Mouse (Mus musculus): ENCODE results near the gene Elfn2.

Elfn2 gene

GRCm38 (mm10) chr15:78718290-78719250 is at the start of gene Elfn2:
TSS of gene Elfn2 (minus strand) at chr15:78718771.
- DNase-seq (ENCODE audit: low spot score), result peak; percentile 46

DNA sequence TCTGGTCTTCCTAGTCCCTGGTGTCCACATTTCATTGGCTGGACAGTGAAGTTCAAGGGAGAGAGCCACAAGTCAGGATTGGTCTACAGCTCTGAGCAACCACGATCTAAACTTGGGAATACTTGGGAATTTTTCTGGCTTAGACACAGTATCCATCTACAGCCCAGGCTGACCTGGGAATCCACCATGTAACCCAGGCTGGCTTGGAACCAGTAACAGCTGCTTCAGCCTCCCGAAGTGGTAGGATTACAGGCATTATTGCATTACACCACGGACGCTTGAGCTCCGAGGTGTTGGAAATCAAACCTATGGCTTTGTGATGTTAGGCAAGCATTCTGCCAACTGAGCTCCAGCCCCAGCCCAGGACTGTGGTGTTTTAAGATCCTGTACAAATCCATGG is 45.1 kb upstream of the Elfn2 start:
- no peak for DNase-seq (ENCODE audit: low spot score)

DNA sequence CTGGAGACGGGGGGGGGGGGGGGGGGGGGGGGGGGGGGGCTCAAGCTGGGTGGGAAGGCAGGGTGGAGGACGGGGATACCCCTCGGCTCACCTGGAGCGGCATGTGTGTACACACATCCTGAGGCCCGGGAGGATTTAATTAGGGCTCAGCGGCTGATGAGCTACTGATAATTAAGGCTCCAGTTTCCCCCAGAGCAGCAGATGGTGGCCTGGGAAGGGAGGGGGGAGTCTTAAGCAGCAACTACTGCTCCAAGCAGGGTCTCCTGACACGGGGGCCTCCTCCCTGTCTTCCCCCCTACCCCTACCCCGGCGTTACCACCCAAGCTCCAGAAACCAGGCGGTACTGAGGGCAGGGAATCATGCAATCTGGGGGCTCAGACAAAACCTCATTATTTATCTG is 44.6 kb upstream of the Elfn2 start:
- DNase-seq (ENCODE audit: low spot score), result no peak

DNA sequence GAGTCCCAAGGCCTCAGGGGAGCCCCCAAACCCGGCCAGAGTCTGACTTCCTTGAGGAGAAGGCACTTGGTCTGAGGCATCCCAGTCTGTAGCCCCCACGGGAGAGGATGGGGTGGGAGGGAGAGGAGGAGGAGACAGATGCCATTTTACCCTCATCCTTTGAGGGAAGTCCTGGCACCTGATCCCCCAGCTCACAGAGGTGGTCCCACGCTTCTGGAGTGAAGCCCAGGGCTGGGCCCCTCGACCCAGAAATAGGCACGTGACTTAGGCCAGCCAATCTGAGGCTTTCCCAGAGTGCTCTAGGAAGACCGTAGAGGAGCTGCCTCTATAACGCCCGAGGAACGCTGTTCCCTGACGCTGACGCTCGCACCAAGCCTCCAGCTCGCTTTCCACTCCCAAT is 42.5 kb upstream of the Elfn2 start:
- no peak for DNase-seq (ENCODE audit: low spot score)

DNA sequence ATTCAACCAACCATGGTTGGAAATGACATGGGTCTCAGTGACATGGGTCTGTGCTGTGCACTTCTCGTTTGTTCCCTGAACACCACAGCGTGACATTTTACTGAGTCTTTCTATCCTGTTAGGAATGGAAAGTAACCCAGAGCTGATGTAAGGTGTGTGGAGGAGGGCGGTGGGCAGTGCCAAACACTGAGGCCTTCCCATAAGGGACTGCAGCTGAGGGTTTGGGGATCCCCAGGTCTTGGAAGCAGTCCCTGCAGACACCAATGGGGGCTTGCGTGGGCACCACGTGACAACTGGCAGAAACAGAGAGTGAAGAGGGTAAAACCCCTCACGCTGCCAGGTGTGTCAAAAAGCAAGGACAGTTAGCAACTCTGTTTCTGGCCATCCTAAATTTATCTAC is 39.6 kb upstream of the Elfn2 start:
- DNase-seq (ENCODE audit: low spot score), result no peak

DNA sequence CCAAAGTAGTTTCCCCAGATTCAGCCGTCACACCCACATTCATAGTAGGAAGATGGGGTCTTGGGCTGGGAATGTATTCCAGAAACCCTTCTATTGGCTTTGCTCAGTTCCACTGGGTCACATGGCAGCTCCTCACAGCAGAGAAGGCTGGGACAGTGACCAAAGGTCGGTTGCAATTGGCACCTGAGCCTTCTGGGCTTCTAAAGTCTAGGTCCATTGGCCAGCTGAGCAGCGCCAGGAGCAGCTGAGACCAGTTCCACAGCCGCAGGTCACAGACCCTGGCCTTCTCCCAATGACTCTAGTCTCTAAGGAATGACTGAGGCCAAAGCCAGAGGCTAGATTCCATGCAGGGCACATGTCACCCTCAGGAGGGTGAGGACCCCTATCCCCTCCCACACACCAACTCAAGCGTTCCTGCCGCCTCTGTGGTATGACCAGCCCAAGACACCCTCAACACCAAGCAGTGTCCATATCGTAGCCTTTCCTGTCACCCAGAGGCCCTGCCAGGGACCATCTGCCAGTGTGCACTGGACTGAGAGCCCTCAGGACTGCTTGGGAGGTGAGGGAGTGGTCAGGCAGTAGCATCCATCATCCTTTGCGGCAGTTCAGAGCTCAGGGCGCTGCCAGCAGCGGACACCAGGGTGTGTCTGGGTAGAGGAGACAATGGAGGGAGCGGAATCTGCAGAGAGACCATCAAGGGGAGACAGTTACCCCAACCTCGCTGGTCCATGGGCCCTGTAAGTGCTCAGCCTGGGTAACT is 37.6 kb upstream of the Elfn2 start:
- DNase-seq (ENCODE audit: low spot score), result no peak

DNA sequence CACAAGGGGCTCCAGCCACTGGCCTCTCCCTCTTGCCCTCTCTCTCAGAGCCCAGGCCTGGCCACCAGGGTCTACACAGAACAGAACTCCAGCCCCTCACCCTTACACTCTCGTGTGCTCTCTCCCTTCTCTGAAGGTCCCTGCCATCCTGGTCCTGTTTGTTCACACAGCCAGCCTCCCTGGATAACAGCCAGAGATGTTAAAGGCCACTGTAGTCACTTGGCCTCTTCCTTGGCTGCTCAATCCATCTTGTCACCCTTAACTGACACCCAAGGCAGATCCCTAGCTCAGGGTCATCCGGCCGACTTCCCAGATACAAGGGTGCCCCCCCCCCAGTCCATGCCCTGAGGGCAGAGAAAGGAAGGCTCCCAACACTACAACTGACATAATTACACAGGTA is 36.7 kb upstream of the Elfn2 start:
- no peak for DNase-seq (ENCODE audit: low spot score)

DNA sequence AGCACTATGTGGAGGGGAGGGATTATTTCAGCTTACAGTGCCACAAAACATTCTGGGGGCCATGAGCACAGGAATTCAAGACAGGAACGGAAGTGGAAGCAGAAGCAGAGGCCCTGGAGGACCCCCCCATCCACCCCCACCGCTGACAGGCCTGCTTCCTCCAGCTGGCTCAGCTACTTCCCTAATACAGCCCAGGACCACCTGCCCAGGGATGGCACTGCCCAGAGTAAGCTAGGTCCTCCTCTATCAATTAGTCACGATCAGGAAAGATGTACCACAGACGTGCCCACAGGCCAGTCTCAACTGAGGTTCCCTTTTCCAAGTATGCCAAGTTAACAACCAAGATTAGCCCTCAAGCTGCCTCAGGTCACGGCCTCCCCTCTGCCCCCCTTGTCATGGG is 35.6 kb upstream of the Elfn2 start:
- no peak for DNase-seq (ENCODE audit: low spot score)

- peak; percentile 69 for DNase-seq (ENCODE audit: low spot score)
These were observed 34.4 kb upstream of the Elfn2 start for GRCm38 (mm10) chr15:78752991-78753390.

DNA sequence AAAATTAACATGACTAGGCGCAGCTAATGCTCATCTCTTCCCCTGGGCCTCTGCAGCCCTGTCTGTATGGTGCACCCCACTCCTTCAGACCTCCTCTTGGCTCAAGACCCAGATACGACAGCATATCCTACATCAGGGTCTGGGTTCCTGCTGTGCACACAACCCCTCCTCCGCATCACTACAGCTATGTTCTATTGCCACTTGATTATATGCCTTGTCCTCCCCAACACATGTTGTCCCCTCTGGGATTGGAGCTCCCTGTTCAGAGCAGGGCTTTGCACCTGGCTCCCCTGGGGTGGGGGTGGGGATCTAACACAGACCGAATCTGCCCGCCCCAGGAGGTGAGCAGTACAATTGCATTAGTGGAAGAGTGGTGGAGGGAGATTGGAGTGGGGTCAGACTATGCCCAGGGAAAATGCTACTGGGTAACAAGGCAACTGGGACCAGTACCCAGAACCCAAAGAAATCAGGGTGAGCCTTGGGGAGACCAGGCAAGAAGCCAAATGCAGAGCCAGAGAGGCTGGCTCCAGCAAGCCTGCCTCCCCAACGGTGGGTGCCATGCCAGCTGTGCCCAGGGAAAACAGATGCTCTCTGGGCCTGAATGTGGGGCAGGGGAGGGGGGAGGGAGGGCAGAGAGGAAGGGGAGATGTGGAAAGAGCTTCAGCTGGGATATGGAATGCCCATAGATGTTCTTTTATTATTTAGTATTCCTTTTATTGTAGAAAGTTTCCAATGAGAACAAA is 32.2 kb upstream of the Elfn2 start:
- DNase-seq (ENCODE audit: low spot score), result peak; percentile 61

DNA sequence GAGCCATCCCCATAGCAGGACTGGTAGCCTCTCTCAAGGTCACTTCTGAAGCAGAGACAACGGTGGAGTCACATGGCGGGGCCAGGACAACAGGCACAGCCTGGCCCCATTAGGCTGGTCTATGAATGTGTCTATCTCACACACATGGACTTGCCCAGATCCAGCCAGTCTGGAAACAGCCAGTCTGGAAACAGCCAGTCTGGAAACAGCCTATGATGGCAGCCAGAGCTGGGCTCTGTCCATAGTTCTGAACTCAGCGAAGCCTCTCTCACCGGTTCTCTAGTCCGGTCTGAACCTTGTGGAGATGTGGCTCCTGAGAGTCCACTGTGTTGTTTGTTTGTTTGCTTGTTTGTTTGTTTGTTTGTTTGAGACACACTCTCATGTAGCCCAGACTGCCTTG is 31.3 kb upstream of the Elfn2 start:
- no peak for DNase-seq (ENCODE audit: low spot score)

GRCm38 (mm10) chr15:78744206-78744605 is 25.6 kb upstream of the Elfn2 start:
- peak; percentile 68 for DNase-seq (ENCODE audit: low spot score)

GRCm38 (mm10) chr15:78742831-78743230 is 24.3 kb upstream of the Elfn2 start:
- DNase-seq (ENCODE audit: low spot score), result no peak

- DNase-seq (ENCODE audit: low spot score), result no peak
These were observed 22.1 kb upstream of the Elfn2 start for GRCm38 (mm10) chr15:78740662-78741061.

DNA sequence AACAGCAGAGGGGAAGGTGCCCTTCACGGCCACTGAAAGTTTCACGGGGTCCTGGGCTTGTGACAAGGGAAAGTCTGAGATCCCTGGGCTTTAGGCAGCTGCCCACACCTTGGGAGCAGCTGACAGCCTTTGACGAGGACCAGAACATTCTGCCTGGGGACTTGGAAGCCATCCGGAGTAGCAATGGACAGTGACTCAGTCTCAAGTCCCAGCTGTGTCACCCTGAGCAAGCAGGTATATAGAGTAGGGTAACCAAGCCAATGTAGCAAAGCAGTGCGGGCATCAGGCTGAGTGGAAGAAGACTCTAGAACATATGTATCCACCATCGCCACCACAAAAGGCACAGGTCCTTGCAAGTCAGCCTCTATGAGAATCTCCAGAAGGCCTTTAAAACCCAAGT is 18.6 kb upstream of the Elfn2 start:
- DNase-seq (ENCODE audit: low spot score), result peak; percentile 77

GRCm38 (mm10) chr15:78736681-78737100 is 18.1 kb upstream of the Elfn2 start:
- peak; percentile 87 for DNase-seq (ENCODE audit: low spot score)

- DNase-seq (ENCODE audit: low spot score), result no peak
These were observed 17.6 kb upstream of the Elfn2 start for GRCm38 (mm10) chr15:78736181-78736579.

- DNase-seq (ENCODE audit: low spot score), result peak; percentile 72
These were observed 17.0 kb upstream of the Elfn2 start for GRCm38 (mm10) chr15:78735431-78736180.

DNA sequence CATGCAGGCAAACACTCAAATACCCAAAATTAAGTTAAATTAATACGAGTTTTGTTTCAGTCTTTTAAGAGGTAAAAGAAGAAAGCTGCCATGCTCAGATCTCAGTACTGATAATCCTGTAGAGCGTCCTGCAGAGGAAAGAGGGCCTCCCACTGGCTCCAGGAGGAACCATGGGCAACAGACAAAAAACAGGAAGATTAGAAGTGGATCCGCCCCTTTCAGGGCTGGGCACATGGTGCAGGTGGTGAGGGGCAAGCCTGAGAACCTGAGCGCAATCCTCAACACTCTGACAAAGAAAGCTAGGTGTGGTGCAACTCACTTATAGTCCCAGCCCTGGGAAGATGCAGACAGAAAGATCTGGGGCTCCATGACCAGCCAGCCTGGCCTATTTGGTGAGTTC is 13.3 kb upstream of the Elfn2 start:
- no peak for DNase-seq (ENCODE audit: low spot score)

DNA sequence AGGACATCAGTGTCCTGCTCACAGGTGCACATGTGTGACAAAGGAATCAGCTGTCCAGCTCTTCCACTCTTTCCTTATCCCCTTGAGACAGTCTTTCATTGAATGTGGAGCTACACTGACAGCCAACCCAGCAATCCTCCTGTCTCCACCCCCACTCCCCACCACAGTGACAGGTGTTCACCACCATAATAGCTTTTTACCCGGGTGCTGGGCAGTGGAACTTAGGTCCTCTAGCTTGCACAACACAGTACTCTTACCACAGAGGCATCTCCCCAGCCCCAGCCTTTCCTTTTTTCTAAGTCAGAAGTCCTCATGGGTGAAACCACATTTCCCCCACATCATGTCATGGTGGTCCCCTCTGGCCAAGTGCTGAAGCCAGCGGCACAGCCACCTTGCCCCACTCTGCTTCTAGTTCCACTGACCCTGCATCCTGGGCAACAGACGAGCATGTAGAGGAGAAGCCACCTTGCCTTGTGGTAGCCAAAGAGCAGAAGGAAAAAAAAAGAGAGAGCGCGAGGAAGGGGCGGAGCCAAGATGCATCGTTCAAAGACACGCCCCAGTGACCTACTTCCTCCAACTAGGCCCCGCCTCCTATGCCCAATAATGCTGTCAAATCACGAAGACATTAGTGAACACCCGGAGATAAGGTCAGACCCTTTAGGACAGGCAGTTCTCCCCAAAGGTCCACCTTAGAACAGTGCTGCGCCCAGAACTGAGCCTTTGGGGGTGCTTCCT is 11.9 kb upstream of the Elfn2 start:
- DNase-seq (ENCODE audit: low spot score), result no peak

- DNase-seq (ENCODE audit: low spot score), result no peak
These were observed 8.1 kb upstream of the Elfn2 start for GRCm38 (mm10) chr15:78726697-78727096.

All from MN1 (cell line).